Mouse (Mus musculus) frontal cortex, postnatal 36 days (tissue): Measurements from ENCODE around the gene Gm2026.
"Not testable (repeated sequence)": the region's sequence is repeated elsewhere in the genome, so short reads cannot be mapped to it uniquely, and the experiment has no call there.

ENCODE experiments used
- DNase-seq, 2 experiments: peaks; one replicate each; pipeline ENCODE4 v3.0.0; 2022; ENCODE audit warnings: low spot score in 2 of 2

The Gm2026 gene

DNA sequence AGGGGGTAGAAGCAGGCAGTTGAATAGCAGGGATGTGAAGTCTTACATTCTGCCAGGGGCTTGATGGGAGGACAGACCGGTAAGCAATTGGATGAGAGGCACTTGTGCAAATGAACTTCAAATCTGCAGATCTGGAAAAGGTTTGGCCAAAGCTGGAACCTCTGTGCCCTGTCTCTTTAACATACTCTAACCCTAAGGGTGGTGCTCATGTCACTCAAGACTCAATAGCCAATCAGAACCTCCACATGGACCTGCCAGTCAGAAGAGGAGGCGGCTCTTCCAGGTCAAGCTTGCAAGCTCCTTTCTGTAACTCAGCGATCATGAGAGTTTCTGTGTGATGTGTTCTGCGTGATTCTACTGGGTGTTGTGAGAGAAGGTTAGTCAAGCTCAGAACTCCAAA is at the start of gene Gm2026:
Gm2026 (plus strand) TSS at position 301 of the 400 bp plus-strand sequence.
- DNase-seq: not testable (repeated sequence)

DNA sequence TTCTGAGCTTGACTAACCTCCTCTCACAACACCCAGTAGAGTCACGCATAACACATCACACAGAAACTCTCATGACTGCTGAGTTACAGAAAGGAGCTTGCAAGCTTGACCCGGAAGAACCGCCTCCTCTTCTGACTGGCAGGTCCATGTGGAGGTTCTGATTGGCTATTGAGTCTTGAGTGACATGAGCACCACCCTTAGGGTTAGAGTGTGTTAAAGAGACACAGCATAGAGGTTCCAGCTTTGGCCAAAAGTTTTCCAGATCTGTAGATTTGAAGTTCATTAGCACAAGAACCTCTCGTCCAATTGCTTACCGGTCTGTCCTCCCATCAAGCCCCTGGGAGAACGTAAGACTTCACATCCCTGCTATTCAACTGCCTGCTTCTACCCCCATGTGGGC is 34.1 kb upstream of the Gm2026 start, which contains the start of gene Zfp966:
Zfp966 (minus strand) TSS at position 101 of the 400 bp plus-strand sequence.
- not testable (repeated sequence) for DNase-seq
